Mouse (Mus musculus): ENCODE data around the gene Usp46.

GRCm38 (mm10) chr5:74066416-74067115 is 1.7 kb downstream of the Usp46 start:
- TF ChIP-seq TAL1 (IDR thresholded peaks at IDR 0.05; ENCODE audit: low read length) (no peak), ZMIZ1 (IDR thresholded peaks at IDR 0.05; ENCODE audit: low read depth, low read length) (no peak), HCFC1 (IDR thresholded peaks at IDR 0.05; ENCODE audit: low read depth, low read length) (no peak), POLR2A (IDR thresholded peaks at IDR 0.05; ENCODE audit: control insufficient read depth in 1 of 2, insufficient read depth in 1 of 2, low read depth in 1 of 2, low read length in 2 of 2, poor library complexity in 1 of 2) (no peak)

All from MEL (cell line).